Mouse (Mus musculus): ENCODE results near the gene Usp25. TPM values are rescaled to one million over a fixed set of nuclear protein-coding genes. Genes with fewer than 3 reads are reported as not detected.
A peak's percentile ranks its signal among the peaks of the same experiment; 100 is the strongest.

Gene Usp25
- polyA plus RNA-seq, 1 experiment from 2014 or later = 22.0 TPM

- no peaks in the 10 kb centered on the region for H3K36me3 ChIP-seq (ENCODE audit: control insufficient read depth, insufficient read depth, low read length)
- peak overlapping the region; percentile 73 for H3K4me2 ChIP-seq (ENCODE audit: low read depth, severe bottlenecking)
- H3K27ac ChIP-seq (replicated peaks; ENCODE audit: low read depth, low read length) = no peak overlapping the region; the same call in 1 of the 2 replicates
- peaks cover 5% of the 10 kb centered on the region; the same call in 1 of the 2 replicates for H3K4me1 ChIP-seq (ENCODE audit: control insufficient read depth, insufficient read depth, low read length)
- no peak for ATAC-seq (ENCODE audit: insufficient number of reproducible peaks, low FRiP score, low TSS enrichment, low read depth)
- H3K4me3 ChIP-seq (ENCODE audit: low read depth, low read length) = peak overlapping the region; percentile 65
- 5% methylated on average over 17 of the region's 17 CpGs for WGBS
- H3K9me3 ChIP-seq (ENCODE audit: control insufficient read depth, low read length) = no peaks in the 10 kb centered on the region
- no peak for DNase-seq (ENCODE audit: low spot score)
- peak overlapping the region; percentile 90 for H3K9ac ChIP-seq (ENCODE audit: low read length)
- no peaks in the 10 kb centered on the region for H3K27me3 ChIP-seq (ENCODE audit: control insufficient read depth, insufficient read depth, low read length)
These were observed 1.1 kb downstream of the Usp25 start for GRCm38 (mm10) chr16:77014321-77015211.

GRCm38 (mm10) chr16:77015380-77016346 is 2.2 kb downstream of the Usp25 start:
- 68% methylated on average over 4 of the region's 4 CpGs for WGBS
- Histone ChIP-seq H3K9ac (ENCODE audit: low read length) (no peak overlapping the region), H3K27me3 (ENCODE audit: control insufficient read depth, insufficient read depth, low read length) (no peaks in the 10 kb centered on the region), H3K27ac (replicated peaks; ENCODE audit: low read depth, low read length) (no peak overlapping the region), H3K36me3 (ENCODE audit: control insufficient read depth, insufficient read depth, low read length) (no peaks in the 10 kb centered on the region), H3K4me2 (ENCODE audit: low read depth, severe bottlenecking) (no peak overlapping the region; the same call in 1 of the 2 replicates), H3K4me1 (ENCODE audit: control insufficient read depth, insufficient read depth, low read length) (peaks cover 7% of the 10 kb centered on the region; the same call in 1 of the 2 replicates), H3K4me3 (ENCODE audit: low read depth, low read length) (no peak overlapping the region), H3K9me3 (ENCODE audit: control insufficient read depth, low read length) (no peaks in the 10 kb centered on the region)
- no peak for ATAC-seq (ENCODE audit: insufficient number of reproducible peaks, low FRiP score, low TSS enrichment, low read depth)
- DNase-seq (ENCODE audit: low spot score) = no peak

- Histone ChIP-seq H3K27me3 (ENCODE audit: control insufficient read depth, insufficient read depth, low read length) (no peaks in the 10 kb centered on the region), H3K9me3 (ENCODE audit: control insufficient read depth, low read length) (no peaks in the 10 kb centered on the region), H3K36me3 (ENCODE audit: control insufficient read depth, insufficient read depth, low read length) (no peaks in the 10 kb centered on the region), H3K4me1 (ENCODE audit: control insufficient read depth, insufficient read depth, low read length) (peaks cover 7% of the 10 kb centered on the region; the same call in 1 of the 2 replicates), H3K27ac (replicated peaks; ENCODE audit: low read depth, low read length) (no peak overlapping the region), H3K4me2 (ENCODE audit: low read depth, severe bottlenecking) (no peak overlapping the region), H3K4me3 (ENCODE audit: low read depth, low read length) (no peak overlapping the region), H3K9ac (ENCODE audit: low read length) (no peak overlapping the region)
- no peak for ATAC-seq (ENCODE audit: insufficient number of reproducible peaks, low FRiP score, low TSS enrichment, low read depth)
- 76% methylated on average over 7 of the region's 7 CpGs for WGBS
- no peak for DNase-seq (ENCODE audit: low spot score)
These were observed 4.4 kb downstream of the Usp25 start for GRCm38 (mm10) chr16:77017931-77018330.

- no peaks in the 10 kb centered on the region for H3K36me3 ChIP-seq (ENCODE audit: control insufficient read depth, insufficient read depth, low read length)
- H3K4me2 ChIP-seq (ENCODE audit: low read depth, severe bottlenecking) = no peak overlapping the region
- no peak for DNase-seq (ENCODE audit: low spot score)
- WGBS = 58% methylated on average over 3 of the region's 3 CpGs
- no peaks in the 10 kb centered on the region for H3K27me3 ChIP-seq (ENCODE audit: control insufficient read depth, insufficient read depth, low read length)
- no peaks in the 10 kb centered on the region for H3K9me3 ChIP-seq (ENCODE audit: control insufficient read depth, low read length)
- no peak for ATAC-seq (ENCODE audit: insufficient number of reproducible peaks, low FRiP score, low TSS enrichment, low read depth)
- peaks cover 4% of the 10 kb centered on the region; the same call in 1 of the 2 replicates for H3K4me1 ChIP-seq (ENCODE audit: control insufficient read depth, insufficient read depth, low read length)
- H3K4me3 ChIP-seq (ENCODE audit: low read depth, low read length) = no peak overlapping the region
- H3K27ac ChIP-seq (replicated peaks; ENCODE audit: low read depth, low read length) = no peak overlapping the region
- no peak overlapping the region for H3K9ac ChIP-seq (ENCODE audit: low read length)
These were observed 6.7 kb downstream of the Usp25 start for GRCm38 (mm10) chr16:77020190-77020589.

- H3K4me1 ChIP-seq (ENCODE audit: control insufficient read depth, insufficient read depth, low read length) = 0 out of 2 replicates have a peak, but pooled peaks cover 4% of the 10 kb centered on the region
- WGBS = 91% methylated on average over 7 of the region's 7 CpGs
- no peak for ATAC-seq (ENCODE audit: insufficient number of reproducible peaks, low FRiP score, low TSS enrichment, low read depth)
- DNase-seq (ENCODE audit: low spot score) = peak; percentile 14
- H3K27me3 ChIP-seq (ENCODE audit: control insufficient read depth, insufficient read depth, low read length) = no peaks in the 10 kb centered on the region
- H3K4me3 ChIP-seq (ENCODE audit: low read depth, low read length) = no peak overlapping the region
- H3K9me3 ChIP-seq (ENCODE audit: control insufficient read depth, low read length) = no peaks in the 10 kb centered on the region
- no peaks in the 10 kb centered on the region for H3K36me3 ChIP-seq (ENCODE audit: control insufficient read depth, insufficient read depth, low read length)
- no peak overlapping the region for H3K4me2 ChIP-seq (ENCODE audit: low read depth, severe bottlenecking)
- no peak overlapping the region for H3K9ac ChIP-seq (ENCODE audit: low read length)
- no peak overlapping the region for H3K27ac ChIP-seq (replicated peaks; ENCODE audit: low read depth, low read length)
These were observed 10.3 kb downstream of the Usp25 start for GRCm38 (mm10) chr16:77023627-77024379.

GRCm38 (mm10) chr16:77026099-77026498 is 12.6 kb downstream of the Usp25 start:
- Histone ChIP-seq H3K27me3 (ENCODE audit: control insufficient read depth, insufficient read depth, low read length) (no peaks in the 10 kb centered on the region), H3K4me1 (ENCODE audit: control insufficient read depth, insufficient read depth, low read length) (0 out of 2 replicates have a peak, but pooled peaks cover 3% of the 10 kb centered on the region), H3K9me3 (ENCODE audit: control insufficient read depth, low read length) (no peaks in the 10 kb centered on the region), H3K27ac (replicated peaks; ENCODE audit: low read depth, low read length) (no peak overlapping the region), H3K4me3 (ENCODE audit: low read depth, low read length) (no peak overlapping the region), H3K36me3 (ENCODE audit: control insufficient read depth, insufficient read depth, low read length) (no peaks in the 10 kb centered on the region), H3K4me2 (ENCODE audit: low read depth, severe bottlenecking) (no peak overlapping the region), H3K9ac (ENCODE audit: low read length) (no peak overlapping the region)
- no peak for ATAC-seq (ENCODE audit: insufficient number of reproducible peaks, low FRiP score, low TSS enrichment, low read depth)
- 94% methylated on average over 4 of the region's 4 CpGs for WGBS
- DNase-seq (ENCODE audit: low spot score) = no peak

- ATAC-seq (ENCODE audit: insufficient number of reproducible peaks, low FRiP score, low TSS enrichment, low read depth) (no peak), DNase-seq (ENCODE audit: low spot score) (no peak)
- H3K9ac ChIP-seq (ENCODE audit: low read length) = no peak overlapping the region
- no peak overlapping the region for H3K4me3 ChIP-seq (ENCODE audit: low read depth, low read length)
- H3K36me3 ChIP-seq (ENCODE audit: control insufficient read depth, insufficient read depth, low read length) = no peaks in the 10 kb centered on the region
- no peaks in the 10 kb centered on the region for H3K27me3 ChIP-seq (ENCODE audit: control insufficient read depth, insufficient read depth, low read length)
- no peak overlapping the region for H3K4me2 ChIP-seq (ENCODE audit: low read depth, severe bottlenecking)
- 92% methylated on average over 6 of the region's 6 CpGs for WGBS
- H3K4me1 ChIP-seq (ENCODE audit: control insufficient read depth, insufficient read depth, low read length) = 0 out of 2 replicates have a peak, but pooled peaks cover 3% of the 10 kb centered on the region
- H3K9me3 ChIP-seq (ENCODE audit: control insufficient read depth, low read length) = no peaks in the 10 kb centered on the region
- H3K27ac ChIP-seq (replicated peaks; ENCODE audit: low read depth, low read length) = no peak overlapping the region
These were observed 13.4 kb downstream of the Usp25 start for GRCm38 (mm10) chr16:77026933-77027332.

All from limb, embryonic 11.5 days (tissue).